7 mouse cellular contexts compared by ENCODE assay signal in the genomic region with DNA sequence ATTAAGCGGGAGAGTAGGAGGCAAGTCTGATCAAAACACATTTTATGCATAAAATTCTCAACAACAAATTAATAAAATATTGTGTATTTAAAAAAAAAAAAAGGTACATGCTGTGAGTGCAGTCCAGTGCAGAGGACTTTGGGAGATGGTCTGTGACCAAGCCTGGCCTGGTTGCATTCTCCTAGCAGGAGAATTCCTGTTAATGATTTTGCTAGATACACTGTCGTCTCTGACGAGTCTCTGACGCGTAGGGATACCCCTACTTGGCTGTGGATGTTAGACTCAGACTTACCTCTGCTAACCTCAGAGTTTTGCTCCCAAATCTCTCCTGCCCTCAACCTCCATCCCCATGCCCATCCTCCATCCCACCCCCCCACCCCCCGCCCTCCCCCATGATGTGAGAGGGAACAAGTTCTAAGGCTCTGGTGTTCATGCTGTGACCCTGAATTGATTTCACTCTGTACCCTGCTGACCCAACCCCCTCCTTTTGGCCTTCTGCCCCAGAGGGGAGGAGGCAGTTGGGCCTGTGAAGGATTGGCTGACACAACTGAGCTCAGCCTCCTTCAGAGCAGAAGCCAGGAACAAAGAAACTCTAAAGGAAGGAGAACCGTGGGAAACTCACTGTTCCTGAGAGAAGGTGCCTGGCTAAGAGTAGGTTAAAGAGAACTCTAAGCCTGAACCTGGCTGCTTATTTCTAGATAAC. TPM values are rescaled to one million over a fixed set of nuclear protein-coding genes. Genes with fewer than 3 reads are reported as not detected.
DNase-seq lines count a peak whose midpoint lies in the region; ATAC-seq and TF ChIP-seq lines count a peak whose summit lies in the region.

A gene (plus strand): TSS at position 580 of the 703 bp plus-strand sequence.

- no peak within 1 kb of the TSS for H3K27ac ChIP-seq in embryonic facial prominence, embryonic 12.5 days
- H3K27ac ChIP-seq in layer of hippocampus, adult 2 months: peak within 1 kb of the TSS; percentile 72; the same call in 1 of the 2 replicates
- H3K27ac ChIP-seq in liver, embryonic 15.5 days (replicated peaks): peak within 1 kb of the TSS; percentile 51
- no peak within 1 kb of the TSS for H3K27ac ChIP-seq in heart, adult 2 months

- no peak within 1 kb of the TSS for H3K9ac ChIP-seq in embryonic facial prominence, embryonic 12.5 days
- H3K9ac ChIP-seq in liver, embryonic 15.5 days: no peak within 1 kb of the TSS
- no peak within 1 kb of the TSS for H3K9ac ChIP-seq in heart, adult 2 months (ENCODE audit: low read depth, low read length)

- no peak for TF ChIP-seq POLR2A in heart, adult 2 months (IDR thresholded peaks at IDR 0.05; ENCODE audit: insufficient read depth, low read depth, low read length)

- WGBS in embryonic facial prominence, embryonic 12.5 days: 20% methylated on average over 7 of the region's 7 CpGs
- WGBS in liver, embryonic 15.5 days (ENCODE audit: insufficient replicate concordance): 25% methylated on average over 7 of the region's 7 CpGs
- WGBS in heart, adult 2 months: 31% methylated on average over 7 of the region's 7 CpGs

- no peak for TF ChIP-seq EP300 in heart, adult 2 months (IDR thresholded peaks at IDR 0.05; ENCODE audit: insufficient read depth, low read depth, low read length)

- H3K4me1 ChIP-seq in embryonic facial prominence, embryonic 12.5 days: peaks cover 4% of the 10 kb centered on the region; the same call in 1 of the 2 replicates
- 0 out of 2 replicates have a peak, but pooled peaks cover 6% of the 10 kb centered on the region for H3K4me1 ChIP-seq in liver, embryonic 15.5 days (replicated peaks)
- no peaks in the 10 kb centered on the region for H3K4me1 ChIP-seq in heart, adult 2 months (ENCODE audit: control insufficient read depth, insufficient read depth, low read length)

- no peak within 1 kb of the TSS for H3K4me3 ChIP-seq in embryonic facial prominence, embryonic 12.5 days
- H3K4me3 ChIP-seq in layer of hippocampus, adult 2 months: peak within 1 kb of the TSS; percentile 37; the same call in 1 of the 2 replicates
- H3K4me3 ChIP-seq in liver, embryonic 15.5 days (replicated peaks): peak within 1 kb of the TSS; percentile 20
- H3K4me3 ChIP-seq in heart, adult 2 months: no peak within 1 kb of the TSS

- no peak within 1 kb of the TSS for H3K4me2 ChIP-seq in embryonic facial prominence, embryonic 12.5 days (replicated peaks)
- peak within 1 kb of the TSS; percentile 49 for H3K4me2 ChIP-seq in liver, embryonic 15.5 days

- no peaks in the 10 kb centered on the region for H3K36me3 ChIP-seq in embryonic facial prominence, embryonic 12.5 days
- no peaks in the 10 kb centered on the region for H3K36me3 ChIP-seq in liver, embryonic 15.5 days (replicated peaks)
- H3K36me3 ChIP-seq in heart, adult 2 months (ENCODE audit: control insufficient read depth, insufficient read depth, low read length): no peaks in the 10 kb centered on the region

- peak; percentile 47; the same call in 1 of the 2 replicates for ATAC-seq in embryonic facial prominence, embryonic 12.5 days (ENCODE audit: insufficient number of reproducible peaks, insufficient read depth, low FRiP score, low TSS enrichment)
- peak; percentile 83 for ATAC-seq in liver, embryonic 15.5 days (ENCODE audit: insufficient read depth)

- intact Hi-C loops in heart, adult 2 months (cut with DNase I): no loop called here

- no peaks in the 10 kb centered on the region for H3K27me3 ChIP-seq in embryonic facial prominence, embryonic 12.5 days
- H3K27me3 ChIP-seq in liver, embryonic 15.5 days: no peaks in the 10 kb centered on the region
- no peaks in the 10 kb centered on the region for H3K27me3 ChIP-seq in heart, adult 2 months (ENCODE audit: control insufficient read depth, insufficient read depth, low read length)

- no peak for TF ChIP-seq CTCF in layer of hippocampus, adult 2 months (conservative IDR thresholded peaks at IDR 0.05)
- no peak for TF ChIP-seq CTCF in heart, adult 2 months (IDR thresholded peaks at IDR 0.05)

- H3K79me2 ChIP-seq in heart, adult 2 months (replicated peaks; ENCODE audit: control insufficient read depth, insufficient read depth, low read length): no peaks in the 10 kb centered on the region

- peak; percentile 25 for DNase-seq in ES-CJ7 (ENCODE audit: low read depth, low spot score)
- DNase-seq in adipocyte (ENCODE audit: low spot score): peak; percentile 8
- peak; percentile 57 to 66 for DNase-seq in layer of hippocampus, adult 2 months (ENCODE audit: low spot score in 2 of 2)
- peak; percentile 79 for DNase-seq in testis, postnatal 14 days (ENCODE audit: low spot score)
- DNase-seq in heart, adult 2 months: no peak

- no peaks in the 10 kb centered on the region for H3K9me3 ChIP-seq in embryonic facial prominence, embryonic 12.5 days
- no peaks in the 10 kb centered on the region for H3K9me3 ChIP-seq in liver, embryonic 15.5 days (replicated peaks)

RNA-seq across cellular contexts. Expression of the gene that starts here (rescaled TPM):
- 0.15 and 0.24 TPM in 2 replicates for polyA plus RNA-seq in embryonic facial prominence, embryonic 12.5 days (2016; fragmentation: Nextera tagmentation; extraction: Ambion mirVana)
- 10 to 100 TPM; 16.7 to 20.7 TPM for total RNA-seq in layer of hippocampus, adult 2 months (2021)
- polyA plus RNA-seq in liver, embryonic 15.5 days (2015; fragmentation: Nextera tagmentation; extraction: Ambion mirVana): 6.5 and 7.5 TPM in 2 replicates
- total RNA-seq in heart, adult 2 months (2021): not detected
- polyA plus RNA-seq in heart, adult 2 months (2012; rRNA removed): 1.0 TPM in 1 of 2 replicates, not detected in the other

Comparison
In these comparisons a context has a peak if more than half of its experiments do, and no peak if none do; other contexts are left out.
1. RNA of the gene that starts here (total RNA-seq): 16.7 to 20.7 TPM in layer of hippocampus, adult 2 months; not detected in heart, adult 2 months; every median in the first group is over 10 times any median in the second.
2. Peak in ATAC-seq in embryonic facial prominence, embryonic 12.5 days; RNA of the gene not detected or under 1 TPM.
3. DNase-seq: peak in ES-CJ7 (single experiment), adipocyte (single experiment), layer of hippocampus, adult 2 months (2 of 2) and testis, postnatal 14 days (single experiment); none in heart, adult 2 months (0 of 2).
4. H3K27ac ChIP-seq: peak in layer of hippocampus, adult 2 months (single experiment) and liver, embryonic 15.5 days (single experiment); none in embryonic facial prominence, embryonic 12.5 days (single experiment) and heart, adult 2 months (single experiment).
5. H3K4me3 ChIP-seq: peak in layer of hippocampus, adult 2 months (single experiment) and liver, embryonic 15.5 days (single experiment); none in embryonic facial prominence, embryonic 12.5 days (single experiment) and heart, adult 2 months (single experiment).